Mouse (Mus musculus) liver, adult 2 months (tissue): ENCODE measurements around the gene Trp53.

ENCODE experiments used
- CTCF ChIP-seq: fragments of 200-500 bp; IDR thresholded peaks from 2 replicates; pipeline ENCODE4 v1.5.1; 2011; ENCODE audit warnings: low read depth, low read length, control low read depth
- POLR2A ChIP-seq: fragments of 200-500 bp; IDR thresholded peaks from 2 replicates; pipeline ENCODE4 v1.6.1; 2011; ENCODE audit warnings: low read length, control low read depth; ENCODE audit not compliant: insufficient read depth; ENCODE audit errors: extremely low read depth

- TF ChIP-seq CTCF (peak; percentile 99), POLR2A (no peak)
Measured at GRCm38 (mm10) chr11:69579128-69580017, 786 bp upstream of the Trp53 start.
